Mouse (Mus musculus): ENCODE measurements around the gene Tmem138. TPM values are rescaled to one million over a fixed set of nuclear protein-coding genes. Genes with fewer than 3 reads are reported as not detected.

Tmem138 gene
- polyA plus RNA-seq, 1 experiment from 2014 or later: 67.4 TPM

- H3K27me3 ChIP-seq (ENCODE audit: low read depth, poor library complexity, severe bottlenecking): no peaks in the 10 kb centered on the region
- H3K4me1 ChIP-seq: peaks cover 8% of the 10 kb centered on the region; the same call in 1 of the 2 replicates
- H3K4me3 ChIP-seq: no peak overlapping the region
- no peak overlapping the region for H3K27ac ChIP-seq (replicated peaks)
- WGBS: 91% methylated on average over 6 of the region's 6 CpGs
- no peak for DNase-seq (ENCODE audit: low spot score)
- peaks cover 69% of the 10 kb centered on the region for H3K36me3 ChIP-seq
- H3K9me3 ChIP-seq (replicated peaks): no peaks in the 10 kb centered on the region
Observed at GRCm38 (mm10) chr19:10591659-10592377, 14.7 kb upstream of the Tmem138 start.

- DNase-seq (ENCODE audit: low spot score): no peak
- Histone ChIP-seq H3K4me3 (no peak overlapping the region), H3K27me3 (ENCODE audit: low read depth, poor library complexity, severe bottlenecking) (no peaks in the 10 kb centered on the region), H3K4me1 (peaks cover 8% of the 10 kb centered on the region; the same call in 1 of the 2 replicates), H3K36me3 (peaks cover 54% of the 10 kb centered on the region), H3K9me3 (replicated peaks) (no peaks in the 10 kb centered on the region), H3K27ac (replicated peaks) (no peak overlapping the region)
- whole genome bisulfite sequencing: 79% methylated on average over 3 of the region's 3 CpGs
Observed at GRCm38 (mm10) chr19:10590301-10590700, 13.1 kb upstream of the Tmem138 start.

DNA sequence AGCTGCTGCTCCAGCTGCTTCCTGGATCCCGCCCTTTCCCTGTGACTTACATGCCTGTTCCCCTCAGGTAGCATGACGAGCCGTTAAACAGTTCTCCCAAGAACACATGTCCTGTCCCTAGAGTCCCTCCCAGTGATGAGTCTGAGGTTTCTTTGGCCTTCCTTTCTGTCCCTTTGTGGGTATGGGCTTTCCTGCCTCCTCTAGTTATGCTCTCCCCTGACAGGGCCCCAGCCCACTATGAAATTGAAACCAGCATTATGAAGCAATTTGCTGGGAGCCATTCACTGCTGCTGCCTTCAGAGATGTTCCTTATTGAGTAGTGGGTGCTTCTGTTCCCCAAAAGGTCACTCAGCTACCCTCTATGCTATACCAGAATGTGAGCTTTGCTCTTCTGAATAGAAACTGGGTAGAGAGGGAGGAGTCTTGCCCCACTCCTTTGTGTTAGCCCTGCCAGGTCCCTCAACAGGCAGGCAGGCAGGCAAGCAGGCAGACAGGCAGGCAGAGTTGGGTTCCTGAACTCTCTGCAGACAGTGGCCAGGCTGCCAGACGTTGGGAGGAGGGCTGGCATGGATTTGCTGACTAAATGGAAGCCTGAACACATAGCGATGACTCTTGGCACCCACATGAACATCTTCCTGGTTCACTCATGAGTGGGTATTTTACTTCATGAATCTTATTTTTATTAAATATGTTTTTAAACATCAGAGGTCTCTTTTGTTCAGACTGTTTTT, 12.1 kb upstream of the Tmem138 start:
- H3K27ac ChIP-seq (replicated peaks): no peak overlapping the region; the same call in 1 of the 2 replicates
- WGBS: 75% methylated on average over 5 of the region's 5 CpGs
- no peak for DNase-seq (ENCODE audit: low spot score)
- no peak overlapping the region for H3K4me3 ChIP-seq
- no peaks in the 10 kb centered on the region for H3K27me3 ChIP-seq (ENCODE audit: low read depth, poor library complexity, severe bottlenecking)
- peaks cover 8% of the 10 kb centered on the region; the same call in 1 of the 2 replicates for H3K4me1 ChIP-seq
- H3K36me3 ChIP-seq: peaks cover 47% of the 10 kb centered on the region
- H3K9me3 ChIP-seq (replicated peaks): no peaks in the 10 kb centered on the region

DNA sequence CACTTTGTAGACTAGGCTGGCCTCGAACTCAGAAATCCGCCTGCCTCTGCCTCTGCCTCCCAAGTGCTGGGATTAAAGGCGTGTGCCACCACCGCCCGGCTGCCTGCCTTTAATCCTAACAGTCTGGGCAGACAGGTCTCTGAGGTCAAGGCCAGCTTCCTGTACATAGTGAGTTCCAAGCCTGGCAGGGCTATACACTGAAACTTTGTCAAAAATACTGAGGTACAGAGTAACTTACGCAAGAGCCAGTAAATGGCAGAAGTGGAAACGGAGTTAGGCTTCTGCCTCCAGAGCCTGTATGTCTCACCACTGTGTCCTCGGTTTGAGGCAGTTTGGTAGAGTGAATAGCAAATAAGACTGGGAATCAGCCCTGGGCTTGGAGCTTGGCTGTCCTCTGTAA, 10.1 kb upstream of the Tmem138 start:
- DNase-seq (ENCODE audit: low spot score): no peak
- WGBS: 84% methylated on average over 8 of the region's 8 CpGs

GRCm38 (mm10) chr19:10585112-10585511, 8.0 kb upstream of the Tmem138 start:
- Histone ChIP-seq H3K4me3 (no peak overlapping the region), H3K27ac (replicated peaks) (no peak overlapping the region), H3K27me3 (ENCODE audit: low read depth, poor library complexity, severe bottlenecking) (no peaks in the 10 kb centered on the region), H3K36me3 (peaks cover 23% of the 10 kb centered on the region), H3K9me3 (replicated peaks) (no peaks in the 10 kb centered on the region), H3K4me1 (peaks cover 8% of the 10 kb centered on the region; the same call in 1 of the 2 replicates)
- DNase-seq (ENCODE audit: low spot score): no peak
- 89% methylated on average over 8 of the region's 8 CpGs for WGBS

More for the DNA sequence above, 10.1 kb upstream of the Tmem138 start:
- H3K9me3 ChIP-seq (replicated peaks): no peaks in the 10 kb centered on the region
- no peaks in the 10 kb centered on the region for H3K27me3 ChIP-seq (ENCODE audit: low read depth, poor library complexity, severe bottlenecking)
- no peak overlapping the region for H3K4me3 ChIP-seq
- peaks cover 29% of the 10 kb centered on the region for H3K36me3 ChIP-seq
- peaks cover 8% of the 10 kb centered on the region; the same call in 1 of the 2 replicates for H3K4me1 ChIP-seq
- no peak overlapping the region for H3K27ac ChIP-seq (replicated peaks)

DNA sequence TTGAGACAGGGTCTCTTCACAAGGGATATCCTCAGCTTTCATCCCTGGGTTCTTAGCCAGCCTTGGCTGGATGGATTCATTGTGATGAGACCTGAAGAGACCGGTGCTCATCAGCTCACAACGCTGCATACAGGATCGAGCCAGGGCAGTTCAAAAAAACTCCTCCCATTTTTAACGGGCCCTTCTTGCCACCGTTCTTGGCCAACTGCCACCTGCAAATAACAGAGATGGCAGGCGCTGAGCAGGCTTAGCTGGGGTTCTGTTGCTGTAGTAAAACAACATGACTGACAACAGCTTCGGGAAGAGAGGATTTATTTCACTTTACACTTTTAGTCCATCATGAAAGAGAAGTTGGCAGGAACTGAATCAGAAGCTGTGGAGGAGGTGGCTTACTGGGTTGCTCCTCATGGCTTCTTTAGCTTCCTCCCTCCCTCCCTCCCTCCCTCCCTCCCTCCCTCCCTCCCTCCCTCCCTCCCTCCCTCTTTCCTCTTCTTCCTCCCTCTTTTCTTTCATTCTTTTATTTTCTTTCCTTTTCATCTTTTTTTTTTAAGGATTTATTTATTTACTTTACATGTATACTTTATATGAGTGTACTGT, 6.5 kb upstream of the Tmem138 start:
- no peak overlapping the region for H3K27ac ChIP-seq (replicated peaks)
- WGBS: 83% methylated on average over 7 of the region's 7 CpGs

GRCm38 (mm10) chr19:10581984-10582383, 4.8 kb upstream of the Tmem138 start:
- H3K9me3 ChIP-seq (replicated peaks): no peaks in the 10 kb centered on the region
- no peak overlapping the region for H3K27ac ChIP-seq (replicated peaks)
- DNase-seq (ENCODE audit: low spot score): no peak
- peaks cover 9% of the 10 kb centered on the region for H3K36me3 ChIP-seq
- H3K4me1 ChIP-seq: peaks cover 13% of the 10 kb centered on the region
- WGBS: 84% methylated on average over 6 of the region's 6 CpGs
- H3K4me3 ChIP-seq: no peak overlapping the region
- H3K27me3 ChIP-seq (ENCODE audit: low read depth, poor library complexity, severe bottlenecking): no peaks in the 10 kb centered on the region

More for the DNA sequence above, 6.5 kb upstream of the Tmem138 start:
- no peaks in the 10 kb centered on the region for H3K4me1 ChIP-seq
- no peak overlapping the region for H3K4me3 ChIP-seq
- no peak for DNase-seq (ENCODE audit: low spot score)
- no peaks in the 10 kb centered on the region for H3K27me3 ChIP-seq (ENCODE audit: low read depth, poor library complexity, severe bottlenecking)
- H3K9me3 ChIP-seq (replicated peaks): no peaks in the 10 kb centered on the region
- H3K36me3 ChIP-seq: peaks cover 18% of the 10 kb centered on the region

DNA sequence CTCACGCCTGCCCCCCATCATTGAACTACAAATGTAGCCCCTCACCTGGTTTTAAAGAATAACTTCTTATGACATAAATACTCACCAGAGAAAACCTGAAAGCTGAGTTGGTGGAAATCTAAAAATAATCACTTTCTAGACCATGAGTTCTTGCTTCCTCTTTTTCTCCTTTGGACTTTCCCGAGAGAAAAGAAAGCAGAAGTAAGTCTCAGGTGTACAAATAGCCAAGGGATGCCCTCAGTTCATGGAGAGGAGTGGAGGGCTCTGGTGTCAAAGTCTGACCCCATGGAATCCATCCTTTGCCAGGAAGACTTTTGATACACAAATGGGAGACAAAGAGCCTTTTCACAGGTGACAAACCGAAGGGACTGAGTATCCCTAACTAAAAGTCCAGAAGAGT, 3.6 kb upstream of the Tmem138 start:
- WGBS: 87% methylated on average over 3 of the region's 3 CpGs

GRCm38 (mm10) chr19:10580102-10580501, 2.9 kb upstream of the Tmem138 start:
- Histone ChIP-seq H3K36me3 (peaks cover 10% of the 10 kb centered on the region), H3K9me3 (replicated peaks) (no peaks in the 10 kb centered on the region), H3K27me3 (ENCODE audit: low read depth, poor library complexity, severe bottlenecking) (no peaks in the 10 kb centered on the region), H3K27ac (replicated peaks) (no peak overlapping the region), H3K4me3 (no peak overlapping the region), H3K4me1 (peaks cover 23% of the 10 kb centered on the region)
- DNase-seq (ENCODE audit: low spot score): no peak
- WGBS: 84% methylated on average over 3 of the region's 3 CpGs

More for the DNA sequence above, 3.6 kb upstream of the Tmem138 start:
- Histone ChIP-seq H3K4me1 (peaks cover 21% of the 10 kb centered on the region), H3K36me3 (peaks cover 9% of the 10 kb centered on the region), H3K9me3 (replicated peaks) (no peaks in the 10 kb centered on the region), H3K4me3 (no peak overlapping the region), H3K27me3 (ENCODE audit: low read depth, poor library complexity, severe bottlenecking) (no peaks in the 10 kb centered on the region), H3K27ac (replicated peaks) (no peak overlapping the region)
- DNase-seq (ENCODE audit: low spot score): no peak

- H3K9me3 ChIP-seq (replicated peaks): no peaks in the 10 kb centered on the region
- H3K27me3 ChIP-seq (ENCODE audit: low read depth, poor library complexity, severe bottlenecking): no peaks in the 10 kb centered on the region
- DNase-seq (ENCODE audit: low spot score): no peak
- no peak overlapping the region for H3K27ac ChIP-seq (replicated peaks)
- no peak overlapping the region for H3K4me3 ChIP-seq
- WGBS: 94% methylated on average over 6 of the region's 6 CpGs
- peaks cover 67% of the 10 kb centered on the region for H3K36me3 ChIP-seq
- H3K4me1 ChIP-seq: no peaks in the 10 kb centered on the region
Observed at GRCm38 (mm10) chr19:10569627-10570026, 7.5 kb downstream of the Tmem138 start.

GRCm38 (mm10) chr19:10565217-10565616, 11.9 kb downstream of the Tmem138 start:
- Histone ChIP-seq H3K4me3 (no peak overlapping the region), H3K27me3 (ENCODE audit: low read depth, poor library complexity, severe bottlenecking) (no peaks in the 10 kb centered on the region), H3K27ac (replicated peaks) (no peak overlapping the region), H3K36me3 (peaks cover 24% of the 10 kb centered on the region), H3K9me3 (replicated peaks) (no peaks in the 10 kb centered on the region), H3K4me1 (peaks cover 9% of the 10 kb centered on the region; the same call in 1 of the 2 replicates)
- WGBS: 88% methylated on average over 4 of the region's 4 CpGs
- no peak for DNase-seq (ENCODE audit: low spot score)

DNA sequence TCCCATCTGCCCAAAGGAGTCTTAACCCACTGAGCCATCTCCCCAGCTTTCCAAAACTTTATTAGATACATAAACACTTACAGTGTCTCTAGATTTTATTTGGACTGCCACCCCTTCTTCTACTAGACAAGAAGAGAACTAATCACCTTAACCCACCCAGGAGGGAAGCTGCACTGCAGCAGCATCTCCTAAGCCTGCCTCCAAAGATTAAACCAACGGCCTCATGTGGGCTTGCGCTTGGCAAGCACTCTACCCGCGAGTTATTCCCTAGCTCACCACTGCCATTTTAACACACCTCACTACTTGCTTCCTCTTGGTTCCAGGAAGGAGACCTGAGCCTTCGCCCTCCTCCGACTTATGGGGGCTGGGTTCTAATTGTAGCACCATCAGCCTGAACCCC, 12.9 kb downstream of the Tmem138 start:
- H3K4me1 ChIP-seq: peaks cover 9% of the 10 kb centered on the region; the same call in 1 of the 2 replicates
- DNase-seq (ENCODE audit: low spot score): no peak
- 83% methylated on average over 6 of the region's 6 CpGs for WGBS
- no peak overlapping the region for H3K4me3 ChIP-seq
- no peaks in the 10 kb centered on the region for H3K9me3 ChIP-seq (replicated peaks)
- H3K27ac ChIP-seq (replicated peaks): no peak overlapping the region
- H3K27me3 ChIP-seq (ENCODE audit: low read depth, poor library complexity, severe bottlenecking): no peaks in the 10 kb centered on the region
- peaks cover 15% of the 10 kb centered on the region for H3K36me3 ChIP-seq
